Mouse (Mus musculus) spleen, postnatal 36 days (tissue): Measurements from ENCODE around the gene Mal.
A peak's percentile ranks its signal among the peaks of the same experiment; 100 is the strongest.
"Not testable (repeated sequence)": the region's sequence is repeated elsewhere in the genome, so short reads cannot be mapped to it uniquely, and the experiment has no call there.

Experiments
- DNase-seq, 2 experiments: peaks; one replicate each; pipeline ENCODE4 v3.0.0; 2022; ENCODE audit warnings: low spot score in 2 of 2, mixed read lengths in 1 of 2

Mal gene

GRCm38 (mm10) chr2:127624786-127625185 is 31.7 kb downstream of the Mal start:
- DNase-seq: no peak

GRCm38 (mm10) chr2:127622065-127622464 is 34.4 kb downstream of the Mal start:
- DNase-seq: no peak

- no peak for DNase-seq
These were observed 37.2 kb downstream of the Mal start for GRCm38 (mm10) chr2:127619311-127619710.

DNA sequence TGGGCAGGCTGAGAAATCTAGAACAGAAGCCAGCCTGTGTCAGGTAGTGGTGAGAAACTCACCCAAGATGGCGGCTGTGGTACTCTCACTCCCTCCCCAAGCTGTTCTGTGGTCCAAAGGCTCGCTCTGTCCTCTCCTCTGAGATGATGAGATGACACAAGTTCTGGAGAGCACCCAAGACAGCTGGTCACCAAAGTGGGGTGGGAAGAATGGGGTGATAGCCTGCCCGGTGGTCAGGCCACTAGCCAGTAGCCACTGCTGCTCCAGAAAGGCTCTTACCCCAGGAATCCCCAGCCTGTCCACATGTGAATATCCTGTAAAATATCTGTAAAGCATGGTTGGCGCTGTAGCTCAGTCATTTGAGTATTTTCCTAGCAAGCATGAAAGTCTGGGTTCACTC is 44.2 kb downstream of the Mal start:
- no peak for DNase-seq

DNA sequence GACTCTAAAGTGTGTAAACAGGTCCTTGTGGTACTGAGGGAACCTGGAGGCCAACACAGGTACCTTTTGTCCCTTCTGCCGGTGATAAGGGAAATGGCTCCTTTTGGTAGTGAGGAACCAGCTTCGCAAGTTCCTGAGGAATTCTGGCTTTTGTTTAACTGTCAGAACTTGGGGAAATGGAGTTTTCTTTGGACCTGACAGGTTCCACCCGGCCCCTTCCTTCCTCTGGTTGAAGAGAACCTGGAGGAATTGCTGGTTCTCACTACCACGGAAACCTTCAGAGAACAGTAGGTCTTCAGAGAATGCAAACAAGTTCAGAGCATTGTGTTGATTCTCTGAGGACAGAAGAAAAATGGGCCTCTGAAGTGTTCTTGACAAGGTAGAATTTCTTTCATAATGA is 45.1 kb downstream of the Mal start:
- no peak for DNase-seq

- DNase-seq: no peak
These were observed 47.5 kb downstream of the Mal start for GRCm38 (mm10) chr2:127608986-127609385.

GRCm38 (mm10) chr2:127608234-127608633 is 48.3 kb downstream of the Mal start:
- no peak for DNase-seq

GRCm38 (mm10) chr2:127605203-127605602 is 51.3 kb downstream of the Mal start:
- DNase-seq: no peak

- DNase-seq: not testable (repeated sequence)
These were observed 53.1 kb downstream of the Mal start for GRCm38 (mm10) chr2:127603383-127603782.

DNA sequence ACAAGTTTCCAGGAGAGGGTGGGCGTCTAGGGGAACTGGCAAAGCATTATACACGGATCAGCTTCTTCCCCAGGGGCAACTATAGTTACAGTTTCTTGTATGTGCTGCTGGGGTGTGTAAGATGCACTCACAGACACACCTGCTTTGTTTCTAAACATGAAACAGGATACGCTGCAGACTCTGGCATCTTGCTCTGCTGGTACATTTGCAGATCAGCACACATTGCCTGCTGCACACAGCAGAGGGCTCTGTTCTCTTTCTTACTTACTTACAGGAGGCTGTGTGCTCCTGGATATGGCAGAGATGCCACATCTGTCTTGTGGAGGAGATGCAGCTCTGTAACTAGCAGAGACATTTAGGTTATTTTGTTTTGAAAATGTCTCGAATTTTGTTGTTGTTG is 65.7 kb downstream of the Mal start:
- no peak for DNase-seq

GRCm38 (mm10) chr2:127590204-127590603 is 66.3 kb downstream of the Mal start:
- peak; percentile 16 to 38 for DNase-seq

DNA sequence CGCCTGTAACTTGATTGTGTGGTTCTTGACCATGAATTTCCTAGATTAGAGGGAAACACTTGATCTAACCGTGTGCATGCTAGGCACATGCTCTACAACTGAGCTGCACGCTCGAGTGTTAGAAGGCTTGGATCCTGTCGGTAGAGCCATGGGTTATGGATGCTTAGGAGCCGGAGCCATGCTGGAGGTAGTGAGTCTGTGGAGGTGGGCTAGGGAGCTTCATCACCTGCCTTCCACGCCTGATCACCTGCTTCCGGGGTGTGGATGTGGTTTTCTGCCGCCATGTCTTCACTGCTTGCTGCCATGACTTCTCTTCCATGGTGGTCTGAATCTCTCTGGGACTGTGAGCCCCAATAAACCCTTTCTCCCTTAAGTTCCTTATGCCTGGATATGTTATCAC is 67.6 kb downstream of the Mal start:
- DNase-seq: no peak

DNA sequence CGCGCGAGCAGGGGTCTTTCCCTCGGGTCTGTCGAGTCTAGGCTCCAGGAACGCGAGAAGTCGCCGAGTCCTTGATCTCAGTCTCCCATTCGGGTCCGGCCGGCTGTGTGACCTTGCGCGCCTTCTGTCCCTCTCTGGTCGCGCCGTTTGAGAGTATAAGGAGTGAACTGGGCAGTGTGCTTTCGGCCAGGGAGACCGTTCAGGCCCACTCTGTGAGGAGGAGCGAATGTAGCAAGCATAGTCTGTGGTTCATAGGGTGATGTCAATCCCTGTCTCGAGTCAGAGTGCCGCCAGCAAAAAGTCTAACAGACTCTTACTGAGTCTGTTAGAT is 69.0 kb downstream of the Mal start:
- no peak for DNase-seq

GRCm38 (mm10) chr2:127586694-127587513 is 69.6 kb downstream of the Mal start, which contains the start of the genes Zfp661 and Mrps5:
Gene Zfp661, minus strand, starts transcription at chr2:127587094.
Gene Mrps5, plus strand, starts transcription at chr2:127587222.
- DNase-seq: peak; percentile 70 to 81

GRCm38 (mm10) chr2:127584436-127584858 is 72.0 kb downstream of the Mal start:
- DNase-seq: peak; percentile 90 to 92
